Mouse (Mus musculus) CD4-positive, CD25-positive, alpha-beta regulatory T cell (primary cell): ENCODE measurements around the gene Ankrd13c. TPM values are rescaled to one million over a fixed set of nuclear protein-coding genes. Genes with fewer than 3 reads are reported as not detected.

Experiments used
- polyA plus RNA-seq: library from polyadenylated mRNA; unstranded; fragments of 100-300 nt; shearing (Covaris generic); gene quantifications from one replicate; pipeline ENCODE4 v1.2.1, GENCODE M21; 2017

Gene Ankrd13c
- polyA plus RNA-seq, result 48.6 TPM

DNA sequence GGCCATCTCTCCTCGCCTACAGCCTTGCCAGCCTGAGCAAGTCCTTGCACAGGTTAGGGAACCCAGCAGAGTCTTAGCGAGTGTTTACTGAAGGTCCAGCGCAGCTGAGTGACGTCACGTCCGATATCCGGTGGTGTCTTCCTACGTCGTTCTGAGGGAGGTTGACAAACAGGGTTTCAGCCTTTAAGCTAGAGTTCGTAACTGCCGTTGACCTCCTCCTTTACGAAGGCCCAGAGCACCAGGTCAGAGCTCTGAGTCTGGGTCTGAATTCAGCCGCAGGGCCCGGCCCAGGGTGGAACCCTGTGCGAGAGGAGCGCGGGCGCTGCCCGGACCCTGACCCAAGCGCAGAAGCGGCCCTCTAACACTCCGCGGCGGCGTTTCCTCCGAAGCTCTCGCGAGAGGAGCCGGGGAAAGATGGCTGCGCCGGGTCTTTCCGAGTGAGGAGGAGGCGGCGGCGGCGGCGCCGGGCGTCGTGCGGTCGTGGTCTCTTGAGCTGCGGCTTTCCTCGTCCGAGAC lies at the start of gene Ankrd13c:
TSS of gene Ankrd13c (plus strand) at position 397 of the 516 bp plus-strand sequence.

DNA sequence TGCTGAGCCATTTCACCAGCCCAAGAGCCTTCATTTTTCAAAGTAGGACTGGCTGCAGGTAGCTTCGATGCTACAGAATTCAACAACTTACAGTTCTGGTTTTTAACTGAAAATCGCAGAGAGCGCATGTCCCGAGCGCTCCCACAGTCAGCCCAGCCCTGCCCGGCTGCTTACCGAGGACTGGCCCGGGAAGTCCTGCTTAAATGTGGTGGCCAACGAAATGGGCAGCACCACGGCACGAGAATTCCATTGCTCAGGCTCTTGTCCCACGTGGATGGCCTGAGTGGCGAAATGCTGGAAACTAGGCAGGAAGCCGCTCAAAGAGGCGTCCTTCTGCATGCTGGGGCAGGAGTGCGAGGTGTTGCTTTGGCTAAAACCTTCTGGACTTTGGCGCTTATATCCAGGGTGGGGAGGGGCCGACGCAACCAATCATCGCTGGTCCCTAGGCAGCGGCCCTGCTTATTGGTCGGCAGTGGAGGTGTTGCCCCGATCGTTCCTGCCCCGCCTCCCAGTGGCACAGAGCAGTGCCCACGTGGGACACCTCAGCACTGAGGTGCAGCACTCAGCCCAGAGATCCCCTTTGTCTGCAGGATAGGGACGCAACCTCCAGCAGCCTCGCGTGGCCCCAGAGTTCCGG lies 22.2 kb upstream of the Ankrd13c start, which contains the start of gene Cth:
TSS of gene Cth (minus strand) at position 386 of the 637 bp plus-strand sequence.

DNA sequence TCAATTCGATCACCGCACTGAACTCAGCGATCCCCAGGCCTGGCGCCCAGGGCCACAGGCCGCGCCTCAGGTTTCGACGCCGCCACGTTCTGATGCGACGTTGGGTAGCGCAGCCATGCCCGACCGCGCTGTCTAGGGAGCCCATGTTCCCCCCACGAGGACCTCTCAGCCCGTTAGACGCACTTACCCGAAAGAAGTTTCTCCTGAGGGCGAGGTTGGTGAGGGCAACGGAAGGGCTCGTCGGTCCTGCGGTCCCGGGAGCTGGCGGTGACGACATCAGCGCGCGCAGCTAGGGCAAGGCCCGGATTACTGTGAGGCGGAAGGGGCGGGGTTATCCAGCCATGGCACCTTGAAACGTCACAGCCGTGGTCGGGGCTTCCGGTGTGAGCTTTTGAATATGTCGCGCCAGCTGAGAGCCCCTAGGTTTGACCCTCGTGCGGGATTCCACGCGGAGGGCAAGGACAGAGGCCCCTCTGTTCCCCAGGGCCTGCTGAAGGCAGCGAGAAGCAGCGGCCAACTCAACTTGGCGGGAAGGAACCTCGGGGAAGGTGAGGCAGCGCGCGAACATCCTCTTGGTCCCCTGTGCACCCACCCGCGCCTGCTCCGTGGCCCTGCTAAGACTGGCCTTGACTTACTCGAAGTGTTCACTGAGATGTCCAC lies 89.4 kb downstream of the Ankrd13c start, which contains the start of the genes Srsf11 and Lrrc40:
TSS of gene Srsf11 (minus strand) at position 311 of the 660 bp plus-strand sequence.
TSS of gene Lrrc40 (plus strand) at position 334 of the 660 bp plus-strand sequence.

Other genes starting within 250 kb of the Ankrd13c start
- not detected for gene Cth, start 22.2 kb upstream of the Ankrd13c start, polyA plus RNA-seq
- gene Srsf11, start 89.4 kb downstream of the Ankrd13c start, polyA plus RNA-seq, result 331 TPM
- 29.1 TPM for gene Lrrc40, start 89.4 kb downstream of the Ankrd13c start, polyA plus RNA-seq